Mouse (Mus musculus) small intestine, adult 2 months (tissue): ENCODE measurements at regions not wholly inside any gene's neighbourhood (a gene's known extent, or its start where the extent isn't known, plus 50 kb on each side); places are given as distances from the start of the nearest gene placed in this dataset.

Source experiments
- CTCF ChIP-seq: fragments of 200-500 bp; IDR thresholded peaks from 2 replicates; pipeline ENCODE4 v1.5.1; 2012; ENCODE audit warnings: low read depth, mild to moderate bottlenecking, control low read depth, inconsistent platforms, low read length, moderate library complexity, mixed read lengths; ENCODE audit not compliant: insufficient replicate concordance, insufficient read length; ENCODE audit errors: extremely low read depth
- POLR2A ChIP-seq: fragments of 200-500 bp; IDR thresholded peaks from 2 replicates; pipeline ENCODE4 v1.6.1; 2012; ENCODE audit warnings: low read depth, mild to moderate bottlenecking, control low read depth, inconsistent platforms, low read length, moderate library complexity

- TF ChIP-seq CTCF (no peak), POLR2A (no peak)
These were observed 69.6 kb upstream of the Foxn3 start for GRCm38 (mm10) chr12:99632988-99633387.
